Mouse (Mus musculus) embryonic fibroblast, embryonic 13.5 days (primary cell): ENCODE data around the gene Rita1.

Source experiments
- CTCF ChIP-seq: IDR thresholded peaks from 2 replicates; pipeline ENCODE4 v1.5.1; 2011; ENCODE audit warnings: mild to moderate bottlenecking, control low read depth, low read length, moderate library complexity, borderline replicate concordance; ENCODE audit not compliant: insufficient read depth
- POLR2A ChIP-seq: IDR thresholded peaks from 2 replicates; pipeline ENCODE4 v1.6.1; 2011; ENCODE audit warnings: low read depth, mild to moderate bottlenecking, control low read depth, low read length, moderate library complexity

GRCm38 (mm10) chr5:120577935-120578441 is 34.4 kb downstream of the Rita1 start:
- no peak for TF ChIP-seq CTCF
- TF ChIP-seq POLR2A = no peak
